Mouse (Mus musculus): ENCODE results near the gene Mup4. TPM values are rescaled to one million over a fixed set of nuclear protein-coding genes. Genes with fewer than 3 reads are reported as not detected.

Mup4 gene
- not detected in 2 replicates for polyA plus RNA-seq (2012; ENCODE audit: low replicate concordance)

DNA sequence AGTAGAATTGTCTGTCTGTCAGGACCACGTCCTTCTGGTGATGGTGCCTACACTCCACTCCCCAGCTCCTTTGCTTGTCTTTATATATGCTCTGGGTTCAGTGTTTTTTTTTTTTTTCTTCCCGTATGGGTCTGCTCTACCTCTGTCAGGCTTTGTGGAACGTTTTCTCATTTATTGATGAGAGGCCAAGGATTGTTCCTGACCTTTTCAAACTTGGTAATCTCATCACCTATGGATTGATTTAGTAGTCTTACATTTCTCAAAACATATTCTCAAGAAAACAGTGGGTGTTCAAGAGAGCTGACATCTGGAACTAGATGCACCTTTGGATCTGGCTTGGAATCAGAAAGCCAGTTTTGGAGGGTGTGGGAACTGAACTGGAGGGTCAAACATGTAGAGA, at the start of gene Mup4:
Gene Mup4, minus strand, starts transcription at position 101 of the 400 bp plus-strand sequence.

DNA sequence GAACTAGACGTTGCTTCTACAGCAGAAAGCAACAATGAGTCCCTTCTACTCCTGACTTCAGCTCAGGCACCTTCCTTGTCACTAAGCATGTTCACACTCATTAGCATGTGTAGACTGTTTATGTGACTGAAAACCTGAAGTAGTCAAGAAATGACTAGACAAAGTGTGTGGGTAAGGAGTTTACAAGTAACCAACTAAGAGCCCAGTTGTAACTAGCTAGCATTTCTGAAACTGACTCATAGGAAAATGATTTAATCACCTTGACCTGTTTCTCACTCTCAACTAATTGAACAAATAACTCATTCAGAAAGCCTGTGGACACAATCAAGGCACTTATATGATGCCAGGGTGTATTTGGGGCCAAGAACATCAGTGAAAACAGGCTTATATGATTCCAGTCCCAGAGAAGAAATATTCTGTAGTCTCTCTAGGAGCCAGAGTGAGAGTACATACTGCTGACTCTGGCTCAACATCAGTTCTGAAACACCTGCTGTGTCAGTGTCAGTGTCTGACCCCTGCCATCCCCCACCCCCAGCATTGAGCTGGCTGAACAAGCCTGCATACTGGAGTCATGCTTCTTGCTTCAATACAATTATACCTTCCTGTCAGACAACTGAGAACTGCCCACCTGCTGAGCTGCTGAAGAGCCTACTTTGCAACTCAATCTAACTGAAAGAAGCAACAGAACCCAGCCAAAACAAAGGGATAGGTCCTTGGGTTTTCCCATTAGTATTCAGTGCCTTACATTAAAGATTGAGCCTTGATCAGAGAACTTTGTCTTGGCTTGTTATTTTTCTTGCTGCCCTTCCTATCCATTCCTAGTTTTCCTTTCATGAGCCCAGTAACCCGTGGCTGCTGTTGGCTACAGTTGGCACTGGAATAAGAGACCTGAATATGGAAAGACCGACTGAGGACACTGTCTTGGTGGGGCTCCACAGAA, 3.2 kb upstream of the Mup4 start, which contains the start of gene Mup6:
Gene Mup6, plus strand, starts transcription at position 890 of the 940 bp plus-strand sequence.

DNA sequence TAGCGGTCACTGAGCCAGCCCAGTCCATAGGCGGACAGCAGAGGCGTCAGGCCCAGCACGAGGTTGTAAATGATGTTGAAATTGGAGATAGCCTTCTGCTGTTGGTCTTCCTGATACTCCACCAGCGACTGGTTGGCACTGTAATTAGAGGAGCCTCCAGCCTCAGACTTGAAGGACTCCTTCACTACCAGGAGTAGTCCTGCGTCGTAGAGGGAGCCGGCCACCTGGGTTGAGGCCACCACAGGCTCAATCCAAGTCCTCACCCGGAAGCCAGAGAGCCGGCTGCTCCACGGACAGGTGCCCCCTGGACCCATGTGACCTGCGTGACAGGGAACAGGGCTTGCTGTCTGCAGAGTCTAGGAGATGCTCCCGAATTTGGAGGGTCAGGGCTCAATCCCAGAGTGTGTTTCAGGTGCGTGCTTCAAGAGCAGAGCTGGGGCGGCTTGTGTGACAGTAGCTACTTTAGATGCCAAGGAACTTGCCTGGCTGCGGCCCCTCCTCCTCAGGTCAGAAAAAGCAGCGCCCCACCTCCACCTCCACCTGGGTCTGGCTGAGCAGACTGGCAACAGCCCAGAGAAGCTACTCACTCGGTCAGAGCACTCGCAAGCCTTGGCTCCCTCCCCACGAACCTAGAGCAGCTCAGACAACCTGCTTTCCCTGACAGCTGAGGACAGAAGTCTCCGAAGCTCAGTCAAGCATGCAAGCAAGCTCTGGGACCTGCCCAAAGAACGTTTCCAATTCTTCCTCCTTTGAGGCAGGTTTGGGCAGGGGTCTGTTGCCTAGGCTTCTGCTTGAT, 45.7 kb downstream of the Mup4 start, which contains the start of gene Slc46a2:
Gene Slc46a2, minus strand, starts transcription at position 449 of the 796 bp plus-strand sequence.

Other genes starting within 250 kb of the Mup4 start
- gene Inip, start 159.1 kb downstream of the Mup4 start, polyA plus RNA-seq (2012; ENCODE audit: low replicate concordance), result 9.1 and 9.6 TPM in 2 replicates
- 6.6 and 16.8 TPM in 2 replicates for gene Snx30, start 154.9 kb downstream of the Mup4 start, polyA plus RNA-seq (2012; ENCODE audit: low replicate concordance)
- gene Slc46a2, start 45.7 kb downstream of the Mup4 start, polyA plus RNA-seq (2012; ENCODE audit: low replicate concordance), result 0.06 TPM in 1 of 2 replicates, not detected in the other
- gene Mup6, start 3.6 kb upstream of the Mup4 start, polyA plus RNA-seq (2012; ENCODE audit: low replicate concordance), result not detected in 2 replicates
- gene Mup7, start 109.8 kb upstream of the Mup4 start, polyA plus RNA-seq (2012; ENCODE audit: low replicate concordance), result not detected in 2 replicates
- not detected in 2 replicates for gene Mup2, start 193.6 kb upstream of the Mup4 start, polyA plus RNA-seq (2012; ENCODE audit: low replicate concordance)